Mouse (Mus musculus): ENCODE measurements around the gene Grm1. TPM values are rescaled to one million over a fixed set of nuclear protein-coding genes. Genes with fewer than 3 reads are reported as not detected.

Gene Grm1
- polyA plus RNA-seq, 1 experiment from 2014 or later = 0.09 TPM

DNA sequence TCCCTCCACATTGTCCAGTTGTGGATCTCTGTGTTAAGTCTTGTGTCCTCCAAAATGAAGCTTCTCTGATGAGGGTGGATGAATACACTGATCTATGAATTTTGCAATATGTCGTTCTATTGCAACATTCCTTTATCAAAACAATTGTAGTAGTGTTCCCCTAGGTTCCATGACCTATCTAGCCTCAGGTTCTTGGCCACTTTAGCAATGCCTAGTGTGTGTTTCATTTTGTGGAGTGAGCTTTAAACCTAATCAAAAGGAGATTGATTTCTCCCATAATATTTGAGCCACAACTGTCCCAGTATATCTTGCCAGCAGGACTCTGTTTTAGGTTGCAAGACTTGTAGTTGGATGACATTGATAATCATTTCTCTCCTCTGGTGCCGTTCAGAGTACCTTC is 211.9 kb downstream of the Grm1 start:
- H3K27me3 ChIP-seq = no peaks in the 10 kb centered on the region
- no peak overlapping the region for H3K9ac ChIP-seq
- no peaks in the 10 kb centered on the region for H3K36me3 ChIP-seq
- H3K4me3 ChIP-seq = no peak overlapping the region
- WGBS = 77% methylated on average over 2 of the region's 2 CpGs
- no peaks in the 10 kb centered on the region for H3K4me1 ChIP-seq
- no peak for ATAC-seq (ENCODE audit: insufficient number of reproducible peaks, insufficient read depth, low FRiP score, low TSS enrichment)
- no peaks in the 10 kb centered on the region for H3K9me3 ChIP-seq
- no peak overlapping the region for H3K4me2 ChIP-seq (replicated peaks)
- no peak overlapping the region for H3K27ac ChIP-seq

DNA sequence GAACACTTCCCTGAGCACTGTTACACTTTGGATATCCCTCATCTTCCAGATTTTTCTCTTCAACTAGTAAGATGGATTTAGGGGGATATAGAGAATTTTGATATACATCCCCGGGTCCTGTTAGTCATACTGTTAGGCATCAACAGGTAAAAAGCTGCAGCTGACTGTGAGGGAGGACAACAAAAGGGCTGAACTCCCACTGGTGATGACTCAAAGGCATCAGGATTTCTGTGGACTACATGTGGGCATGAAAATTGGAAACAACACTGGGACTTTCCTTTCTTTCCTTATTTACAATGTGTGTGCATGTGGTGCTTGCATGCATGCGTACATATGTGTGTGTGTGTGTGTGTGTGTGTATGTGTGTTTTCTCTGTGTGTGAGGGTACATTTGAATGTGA is 215.9 kb downstream of the Grm1 start:
- Histone ChIP-seq H3K4me2 (replicated peaks) (no peak overlapping the region), H3K9me3 (no peaks in the 10 kb centered on the region), H3K27ac (no peak overlapping the region), H3K4me1 (no peaks in the 10 kb centered on the region), H3K36me3 (no peaks in the 10 kb centered on the region), H3K9ac (no peak overlapping the region), H3K4me3 (no peak overlapping the region), H3K27me3 (no peaks in the 10 kb centered on the region)
- 88% methylated on average over 2 of the region's 2 CpGs for WGBS
- ATAC-seq (ENCODE audit: insufficient number of reproducible peaks, insufficient read depth, low FRiP score, low TSS enrichment) = no peak

DNA sequence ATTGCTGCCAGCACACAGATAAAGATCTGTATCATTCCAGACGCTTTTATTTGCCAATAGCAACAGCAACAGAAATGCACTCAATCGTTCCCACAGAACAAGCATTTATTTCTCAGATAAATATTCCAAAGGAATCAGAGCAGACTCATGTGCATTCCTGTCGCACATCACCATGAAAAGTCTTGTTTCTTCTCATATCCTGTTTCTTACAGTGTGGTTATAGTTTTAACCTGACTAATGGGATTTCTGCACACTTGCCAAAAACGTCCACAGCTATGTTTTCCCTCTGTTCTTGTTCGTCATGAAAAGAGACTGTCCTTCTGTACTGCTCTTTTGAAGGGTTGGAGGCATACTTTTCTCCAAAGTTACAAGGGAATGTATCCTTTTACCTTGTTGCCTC is 217.4 kb downstream of the Grm1 start:
- H3K4me2 ChIP-seq (replicated peaks) = no peak overlapping the region
- no peak overlapping the region for H3K27ac ChIP-seq
- no peaks in the 10 kb centered on the region for H3K27me3 ChIP-seq
- no peaks in the 10 kb centered on the region for H3K9me3 ChIP-seq
- H3K9ac ChIP-seq = no peak overlapping the region
- no peaks in the 10 kb centered on the region for H3K4me1 ChIP-seq
- no peak for ATAC-seq (ENCODE audit: insufficient number of reproducible peaks, insufficient read depth, low FRiP score, low TSS enrichment)
- H3K36me3 ChIP-seq = no peaks in the 10 kb centered on the region
- no peak overlapping the region for H3K4me3 ChIP-seq
- 60% methylated on average over 5 of the region's 5 CpGs for whole genome bisulfite sequencing

DNA sequence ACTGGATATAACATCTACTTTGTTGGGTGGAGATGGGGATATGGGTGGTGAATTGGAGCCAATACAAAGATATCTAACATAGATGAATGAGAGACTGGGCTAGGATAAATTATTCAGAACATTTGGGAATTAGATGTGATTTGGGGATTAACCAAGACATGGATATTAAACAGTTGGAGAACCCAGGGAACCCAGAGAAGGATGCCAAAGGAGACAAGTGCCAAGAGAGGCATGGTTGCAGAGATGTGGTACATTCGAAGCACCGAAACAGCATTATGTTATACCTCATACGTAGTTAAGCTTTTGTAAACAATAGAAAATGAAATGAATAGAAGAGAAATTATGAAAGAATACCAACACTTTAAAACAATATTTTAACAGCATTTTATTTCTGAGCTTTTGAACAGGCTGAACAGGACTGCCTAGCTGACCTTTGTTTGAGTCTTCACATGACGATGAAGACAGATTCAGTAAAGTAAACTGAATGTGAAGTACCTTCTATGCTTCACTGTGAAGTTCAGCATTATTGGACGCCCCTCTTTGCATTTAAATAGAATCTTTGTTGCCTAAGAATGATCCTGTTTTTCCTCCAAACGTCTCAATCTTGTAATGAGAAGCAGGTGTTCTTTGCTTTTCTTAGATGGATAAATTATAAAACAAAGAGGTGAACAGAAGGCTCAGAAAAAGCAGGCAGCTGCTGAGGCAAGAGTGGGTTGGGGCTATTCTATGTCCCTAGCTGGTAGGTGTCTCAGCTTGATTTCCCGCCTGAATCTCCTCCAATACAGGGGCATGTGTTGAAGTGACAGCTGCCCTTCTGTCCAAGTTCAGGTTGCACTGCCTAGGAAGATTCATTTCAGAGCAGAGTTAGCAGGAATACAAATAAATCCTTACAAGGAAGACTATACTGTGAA is 234.5 kb downstream of the Grm1 start:
- H3K9me3 ChIP-seq = no peaks in the 10 kb centered on the region
- 59% methylated on average over 7 of the region's 7 CpGs for WGBS
- no peak overlapping the region for H3K4me3 ChIP-seq
- ATAC-seq (ENCODE audit: insufficient number of reproducible peaks, insufficient read depth, low FRiP score, low TSS enrichment) = no peak
- no peak overlapping the region for H3K27ac ChIP-seq
- no peak overlapping the region for H3K4me2 ChIP-seq (replicated peaks)
- no peaks in the 10 kb centered on the region for H3K36me3 ChIP-seq
- H3K4me1 ChIP-seq = no peaks in the 10 kb centered on the region
- H3K9ac ChIP-seq = no peak overlapping the region
- no peaks in the 10 kb centered on the region for H3K27me3 ChIP-seq

DNA sequence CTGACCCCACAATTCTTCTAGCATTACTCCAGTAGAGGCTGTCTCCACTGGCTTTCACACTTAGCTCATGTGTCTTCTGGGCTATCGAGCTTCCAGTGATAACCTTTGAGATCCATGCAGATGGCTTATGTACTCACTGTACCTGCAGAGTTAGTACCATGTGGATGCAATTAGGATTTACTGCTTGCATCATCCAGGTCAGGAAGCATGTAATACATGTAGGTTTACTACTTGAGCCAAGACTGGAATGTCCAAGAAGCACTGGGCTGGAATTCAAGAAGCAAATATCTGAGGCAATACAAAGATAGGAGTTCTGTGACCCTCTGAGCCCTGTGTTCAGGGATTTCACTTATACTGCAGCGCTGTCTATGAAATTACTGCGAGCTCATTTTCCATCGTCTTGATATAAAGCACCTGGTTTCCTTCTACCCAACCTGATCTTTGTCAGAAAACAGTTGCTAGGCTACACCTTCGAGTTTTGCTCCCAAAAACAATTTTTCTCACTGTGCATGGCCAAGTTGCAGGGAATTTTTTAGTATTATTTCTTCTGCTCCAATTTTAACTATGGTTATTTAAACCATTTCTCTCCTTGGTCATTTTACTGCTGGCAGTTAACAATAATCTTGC is 237.0 kb downstream of the Grm1 start:
- H3K36me3 ChIP-seq = no peaks in the 10 kb centered on the region
- no peak; the same call in 1 of the 2 replicates for ATAC-seq (ENCODE audit: insufficient number of reproducible peaks, insufficient read depth, low FRiP score, low TSS enrichment)
- H3K9ac ChIP-seq = no peak overlapping the region
- H3K4me2 ChIP-seq (replicated peaks) = no peak overlapping the region
- H3K9me3 ChIP-seq = no peaks in the 10 kb centered on the region
- H3K27me3 ChIP-seq = no peaks in the 10 kb centered on the region
- WGBS = 78% methylated on average over 5 of the region's 5 CpGs
- no peak overlapping the region for H3K4me3 ChIP-seq
- H3K27ac ChIP-seq = no peak overlapping the region
- no peaks in the 10 kb centered on the region for H3K4me1 ChIP-seq

DNA sequence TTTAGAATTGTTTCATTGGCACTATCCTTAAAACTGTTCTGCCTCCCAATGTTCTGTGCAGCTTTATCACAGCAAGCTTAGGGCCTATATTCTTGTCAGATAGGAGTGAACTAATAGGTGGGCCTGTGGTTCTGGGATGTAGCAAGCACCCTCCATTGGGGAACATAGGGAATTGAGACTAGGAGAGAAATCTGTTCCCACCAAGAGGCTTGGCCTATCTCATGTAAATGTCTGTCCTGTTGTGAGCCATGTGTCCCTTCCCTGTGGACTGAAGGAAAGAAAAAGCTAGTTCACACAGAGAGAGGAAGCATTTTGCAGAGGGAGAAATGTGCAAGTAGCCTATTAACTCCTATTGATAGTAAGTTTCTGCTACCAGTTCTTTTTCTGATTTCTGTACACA is 246.8 kb downstream of the Grm1 start:
- Histone ChIP-seq H3K4me2 (replicated peaks) (no peak overlapping the region), H3K9me3 (no peaks in the 10 kb centered on the region), H3K4me1 (no peaks in the 10 kb centered on the region), H3K27me3 (no peaks in the 10 kb centered on the region), H3K36me3 (no peaks in the 10 kb centered on the region), H3K27ac (no peak overlapping the region), H3K4me3 (no peak overlapping the region), H3K9ac (no peak overlapping the region)
- no peak for ATAC-seq (ENCODE audit: insufficient number of reproducible peaks, insufficient read depth, low FRiP score, low TSS enrichment)

DNA sequence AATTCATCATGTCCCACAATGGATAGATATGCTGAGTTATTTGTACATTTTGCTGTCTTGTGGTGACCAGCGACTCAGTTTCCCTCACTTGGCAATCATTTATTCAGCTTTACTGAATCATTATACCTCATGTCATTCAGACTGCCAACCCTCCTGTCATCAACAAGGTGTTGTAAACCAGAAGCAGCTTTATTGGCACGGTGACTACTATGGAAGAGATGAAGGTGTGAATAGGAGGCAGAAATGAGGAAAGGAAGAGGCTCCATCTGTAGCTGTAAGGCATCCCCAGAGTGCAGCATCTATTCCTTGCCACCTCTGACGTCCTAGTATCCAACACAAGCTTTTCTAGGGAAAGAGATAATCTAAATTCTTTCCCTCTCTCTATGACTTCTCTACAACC is 247.3 kb downstream of the Grm1 start:
- Histone ChIP-seq H3K27me3 (no peaks in the 10 kb centered on the region), H3K4me1 (no peaks in the 10 kb centered on the region), H3K36me3 (no peaks in the 10 kb centered on the region), H3K9ac (no peak overlapping the region), H3K4me2 (replicated peaks) (no peak overlapping the region), H3K9me3 (no peaks in the 10 kb centered on the region), H3K27ac (no peak overlapping the region), H3K4me3 (no peak overlapping the region)
- 86% methylated on average over 3 of the region's 3 CpGs for WGBS
- no peak for ATAC-seq (ENCODE audit: insufficient number of reproducible peaks, insufficient read depth, low FRiP score, low TSS enrichment)

DNA sequence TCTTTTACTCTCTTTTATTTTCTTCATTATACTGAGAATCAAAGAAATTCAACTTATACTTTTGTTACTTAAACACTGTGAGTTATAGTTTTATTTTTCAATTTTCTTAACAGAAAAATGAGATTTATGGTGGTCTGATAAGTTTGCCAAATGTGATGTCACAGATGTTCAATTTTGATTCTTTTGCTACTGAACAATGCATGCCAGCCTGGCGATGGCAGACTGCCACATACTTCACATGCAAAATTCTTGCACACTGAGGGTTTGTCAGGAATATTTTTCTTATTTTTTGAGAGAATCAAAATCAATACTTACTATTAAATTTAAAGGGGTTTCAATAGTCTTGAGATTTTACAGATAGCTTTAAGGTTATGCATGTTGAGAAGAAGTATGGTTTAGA is 251.0 kb downstream of the Grm1 start:
- Histone ChIP-seq H3K9me3 (no peaks in the 10 kb centered on the region), H3K27ac (no peak overlapping the region), H3K36me3 (no peaks in the 10 kb centered on the region), H3K9ac (no peak overlapping the region), H3K4me1 (no peaks in the 10 kb centered on the region), H3K27me3 (no peaks in the 10 kb centered on the region), H3K4me3 (no peak overlapping the region), H3K4me2 (replicated peaks) (no peak overlapping the region)
- ATAC-seq (ENCODE audit: insufficient number of reproducible peaks, insufficient read depth, low FRiP score, low TSS enrichment) = no peak
- 76% methylated on average over 1 of the region's 1 CpGs for WGBS

DNA sequence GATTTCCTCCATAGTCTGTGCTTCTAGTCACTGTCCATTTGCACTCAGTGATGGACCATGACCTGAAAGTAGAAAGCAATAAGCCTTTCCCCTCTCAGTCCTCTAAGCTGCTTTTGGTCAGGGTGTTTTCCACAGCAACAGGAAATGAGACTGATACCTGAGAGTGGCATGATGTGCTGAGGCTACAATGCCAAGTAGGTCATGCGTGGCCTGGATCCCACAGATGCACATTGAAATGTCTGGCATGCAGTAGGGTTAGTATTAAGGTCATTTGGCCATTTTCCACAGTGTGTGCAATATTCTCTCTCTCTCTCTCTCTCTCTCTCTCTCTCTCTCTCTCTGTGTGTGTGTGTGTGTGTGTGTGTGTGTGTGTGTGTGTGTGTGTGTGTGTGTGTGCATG is 254.8 kb downstream of the Grm1 start:
- no peak overlapping the region for H3K4me2 ChIP-seq (replicated peaks)
- no peaks in the 10 kb centered on the region for H3K4me1 ChIP-seq
- H3K36me3 ChIP-seq = no peaks in the 10 kb centered on the region
- no peak for ATAC-seq (ENCODE audit: insufficient number of reproducible peaks, insufficient read depth, low FRiP score, low TSS enrichment)
- no peak overlapping the region for H3K9ac ChIP-seq
- no peak overlapping the region for H3K27ac ChIP-seq
- no peaks in the 10 kb centered on the region for H3K9me3 ChIP-seq
- no peak overlapping the region for H3K4me3 ChIP-seq
- 61% methylated on average over 1 of the region's 1 CpGs for WGBS
- H3K27me3 ChIP-seq = no peaks in the 10 kb centered on the region

DNA sequence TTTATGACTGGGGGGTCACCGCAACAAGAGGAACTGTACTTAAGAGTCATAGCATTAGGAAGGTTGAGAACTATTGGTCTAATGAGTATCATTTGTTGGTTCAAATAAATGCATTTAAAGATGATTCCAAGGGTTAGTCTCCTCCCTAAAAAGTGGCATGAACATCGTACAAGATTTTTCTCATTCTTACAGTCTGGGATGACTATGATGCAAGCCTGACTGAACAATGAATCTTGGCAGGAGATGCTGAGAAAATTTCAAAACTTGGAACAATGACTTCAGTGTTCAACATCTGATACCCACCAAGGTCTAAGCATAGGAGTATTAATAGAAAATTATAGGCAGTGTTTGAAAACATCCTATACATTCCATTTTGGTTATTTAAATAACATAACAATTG is 264.1 kb downstream of the Grm1 start:
- Histone ChIP-seq H3K27ac (no peak overlapping the region), H3K4me3 (no peak overlapping the region), H3K4me2 (replicated peaks) (no peak overlapping the region), H3K27me3 (no peaks in the 10 kb centered on the region), H3K4me1 (no peaks in the 10 kb centered on the region), H3K36me3 (no peaks in the 10 kb centered on the region), H3K9ac (no peak overlapping the region), H3K9me3 (no peaks in the 10 kb centered on the region)
- no peak for ATAC-seq (ENCODE audit: insufficient number of reproducible peaks, insufficient read depth, low FRiP score, low TSS enrichment)
- 81% methylated on average over 2 of the region's 2 CpGs for WGBS

DNA sequence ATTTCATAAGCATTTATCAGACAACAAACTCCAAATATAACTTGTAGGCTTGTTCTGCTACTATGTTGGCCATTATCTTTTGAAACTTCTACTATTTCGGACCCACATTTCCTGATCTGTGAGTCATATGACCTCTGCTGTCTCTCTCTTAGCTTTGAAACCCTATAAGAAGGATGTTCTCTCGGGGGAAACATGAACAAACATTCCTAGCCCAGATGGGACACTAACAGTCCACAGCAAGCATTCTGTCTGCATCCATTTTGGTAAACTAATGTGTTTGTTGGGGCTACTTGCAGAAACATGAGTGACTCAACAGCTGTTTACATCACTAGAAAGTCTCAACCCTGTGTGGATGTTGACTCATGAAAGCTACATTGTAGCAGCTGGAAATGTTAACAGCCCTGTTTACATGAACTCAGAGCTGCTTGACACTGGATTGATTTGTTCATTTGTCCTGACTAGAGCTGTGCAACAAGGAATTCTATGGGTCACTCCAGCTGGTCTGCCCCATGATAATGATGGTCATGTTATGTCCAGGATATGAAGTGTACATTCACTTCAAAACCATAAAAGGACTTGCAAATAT is 267.4 kb downstream of the Grm1 start:
- Histone ChIP-seq H3K27ac (no peak overlapping the region), H3K27me3 (no peaks in the 10 kb centered on the region), H3K9me3 (no peaks in the 10 kb centered on the region), H3K36me3 (no peaks in the 10 kb centered on the region), H3K9ac (no peak overlapping the region), H3K4me2 (replicated peaks) (no peak overlapping the region), H3K4me1 (no peaks in the 10 kb centered on the region), H3K4me3 (no peak overlapping the region)
- WGBS = 54% methylated on average over 2 of the region's 2 CpGs
- ATAC-seq (ENCODE audit: insufficient number of reproducible peaks, insufficient read depth, low FRiP score, low TSS enrichment) = no peak

Measured in embryonic facial prominence, embryonic 12.5 days (tissue).